ENCODE assay signal across 9 mouse cellular contexts in genomic region chr15:101929666-101930065, GRCm38 (mm10). TPM values are rescaled to one million over a fixed set of nuclear protein-coding genes. Genes with fewer than 3 reads are reported as not detected.
A peak's percentile ranks its signal among the peaks of the same experiment; 100 is the strongest.
DNase-seq lines count a peak whose midpoint lies in the region; ATAC-seq and TF ChIP-seq lines count a peak whose summit lies in the region.
"Had no signal": no experiment of that assay in that cellular context is flagged by ENCODE, and none has a peak within 500 bp of the region (broad histone marks: within the 10 kb centered on the region; RNA-seq: fewer than 3 reads in every experiment).

No protein-coding gene starts in this region.

- DNase-seq in liver, embryonic 14.5 days (ENCODE audit: low read depth in 3 of 3, low spot score in 3 of 3): no peak
- DNase-seq in spleen, adult 18-20 months: no peak
- no peak for DNase-seq in left cerebral cortex, postnatal 25 days (ENCODE audit: low spot score in 2 of 2)

- peak overlapping the region; percentile 37 for H3K4me2 ChIP-seq in embryonic facial prominence, embryonic 12.5 days (replicated peaks)
- H3K4me2 ChIP-seq in intestine, embryonic 15.5 days (replicated peaks): peak overlapping the region; percentile 55
- peak overlapping the region; percentile 32 for H3K4me2 ChIP-seq in liver, embryonic 14.5 days (ENCODE audit: low read depth)
- peak overlapping the region; percentile 17; the same call in 1 of the 2 replicates for H3K4me2 ChIP-seq in neural tube, embryonic 14.5 days (ENCODE audit: low read depth, low read length)

- H3K9me3 ChIP-seq in E14TG2a.4 (ENCODE audit: low read length): no peaks in the 10 kb centered on the region
- H3K9me3 ChIP-seq in embryonic facial prominence, embryonic 12.5 days: no peaks in the 10 kb centered on the region
- no peaks in the 10 kb centered on the region for H3K9me3 ChIP-seq in intestine, embryonic 15.5 days
- H3K9me3 ChIP-seq in liver, embryonic 14.5 days (ENCODE audit: control insufficient read depth, low read length): no peaks in the 10 kb centered on the region
- H3K9me3 ChIP-seq in neural tube, embryonic 14.5 days (ENCODE audit: control insufficient read depth, low read length): no peaks in the 10 kb centered on the region

- H3K9ac ChIP-seq in embryonic facial prominence, embryonic 12.5 days: no peak overlapping the region
- H3K9ac ChIP-seq in intestine, embryonic 15.5 days: no peak overlapping the region
- H3K9ac ChIP-seq in liver, embryonic 14.5 days (replicated peaks): no peak overlapping the region
- H3K9ac ChIP-seq in neural tube, embryonic 14.5 days (replicated peaks; ENCODE audit: low read depth, low read length): no peak overlapping the region

- H3K36me3 ChIP-seq in E14TG2a.4 (ENCODE audit: insufficient read depth, low read length): no peaks in the 10 kb centered on the region
- H3K36me3 ChIP-seq in embryonic facial prominence, embryonic 12.5 days: no peaks in the 10 kb centered on the region
- H3K36me3 ChIP-seq in intestine, embryonic 15.5 days: no peaks in the 10 kb centered on the region
- no peaks in the 10 kb centered on the region for H3K36me3 ChIP-seq in liver, embryonic 14.5 days (replicated peaks; ENCODE audit: control insufficient read depth, insufficient read depth, low read depth)
- H3K36me3 ChIP-seq in neural tube, embryonic 14.5 days (ENCODE audit: control insufficient read depth, insufficient read depth, low read length): no peaks in the 10 kb centered on the region
- H3K36me3 ChIP-seq: G1E had no signal

- peak overlapping the region; percentile 59 for H3K4me3 ChIP-seq in E14TG2a.4 (replicated peaks; ENCODE audit: low read length)
- H3K4me3 ChIP-seq in embryonic facial prominence, embryonic 12.5 days: peak overlapping the region; percentile 15; the same call in 1 of the 2 replicates
- peak overlapping the region; percentile 15 for H3K4me3 ChIP-seq in intestine, embryonic 15.5 days (replicated peaks)
- peak overlapping the region in 1 of 2 experiments; percentile 31; a peak in 1 of 4 replicates for H3K4me3 ChIP-seq in liver, embryonic 14.5 days (ENCODE audit: insufficient read depth in 1 of 2, low read depth in 2 of 2, low read length in 2 of 2)
- no peak overlapping the region for H3K4me3 ChIP-seq in neural tube, embryonic 14.5 days (ENCODE audit: low read depth, low read length)

- H3K27me3 ChIP-seq in E14TG2a.4 (ENCODE audit: insufficient read depth, low read length): peaks cover 69% of the 10 kb centered on the region
- peaks cover 10% of the 10 kb centered on the region for H3K27me3 ChIP-seq in embryonic facial prominence, embryonic 12.5 days
- peaks cover 11% of the 10 kb centered on the region; the same call in 1 of the 2 replicates for H3K27me3 ChIP-seq in intestine, embryonic 15.5 days (replicated peaks)
- peaks cover 14% of the 10 kb centered on the region for H3K27me3 ChIP-seq in liver, embryonic 14.5 days (ENCODE audit: control insufficient read depth, insufficient read depth, low read length)
- no peaks in the 10 kb centered on the region for H3K27me3 ChIP-seq in neural tube, embryonic 14.5 days (ENCODE audit: control insufficient read depth, insufficient read depth, low read length)

- H3K27ac ChIP-seq in embryonic facial prominence, embryonic 12.5 days: no peak overlapping the region
- no peak overlapping the region for H3K27ac ChIP-seq in intestine, embryonic 15.5 days
- H3K27ac ChIP-seq in liver, embryonic 14.5 days: no peak overlapping the region
- no peak overlapping the region for H3K27ac ChIP-seq in neural tube, embryonic 14.5 days (ENCODE audit: low read depth, low read length)

- peaks cover 17% of the 10 kb centered on the region for H3K4me1 ChIP-seq in E14TG2a.4 (replicated peaks; ENCODE audit: low read depth, low read length)
- peaks cover 28% of the 10 kb centered on the region for H3K4me1 ChIP-seq in embryonic facial prominence, embryonic 12.5 days
- H3K4me1 ChIP-seq in intestine, embryonic 15.5 days (replicated peaks): peaks cover 17% of the 10 kb centered on the region
- peaks cover 0 to 9% of the 10 kb centered on the region in 2 experiments; a peak in 1 of 4 replicates for H3K4me1 ChIP-seq in liver, embryonic 14.5 days (replicated peaks; ENCODE audit: control insufficient read depth in 2 of 2, insufficient read depth in 2 of 2, low read length in 1 of 2)
- no peaks in the 10 kb centered on the region for H3K4me1 ChIP-seq in neural tube, embryonic 14.5 days (ENCODE audit: control insufficient read depth, insufficient read depth, low read length)

- 5% methylated on average over 17 of the region's 17 CpGs for WGBS in embryonic facial prominence, embryonic 12.5 days
- 4% methylated on average over 17 of the region's 17 CpGs for WGBS in intestine, embryonic 15.5 days
- 4% methylated on average over 17 of the region's 17 CpGs for WGBS in liver, embryonic 14.5 days (ENCODE audit: insufficient replicate concordance)
- 1% methylated on average over 17 of the region's 17 CpGs for WGBS in neural tube, embryonic 14.5 days

- no peak for TF ChIP-seq CTCF in E14TG2a.4 (conservative IDR thresholded peaks at IDR 0.05; ENCODE audit: low read length)
- no peak for TF ChIP-seq CTCF in liver, embryonic 14.5 days (IDR thresholded peaks at IDR 0.05; ENCODE audit: low read depth)

- no peak for ATAC-seq in embryonic facial prominence, embryonic 12.5 days (ENCODE audit: insufficient number of reproducible peaks, insufficient read depth, low FRiP score, low TSS enrichment)
- ATAC-seq in intestine, embryonic 15.5 days: peak; percentile 67; the same call in 1 of the 2 replicates
- ATAC-seq in liver, embryonic 14.5 days (ENCODE audit: insufficient read depth): no peak
- ATAC-seq in neural tube, embryonic 14.5 days (ENCODE audit: low read depth): no peak
- ATAC-seq in erythroblast, adult 5-6 weeks (replicated peaks; ENCODE audit: low FRiP score, poor library complexity, severe bottlenecking): no peak

- intact Hi-C loops in left cerebral cortex, postnatal 25 days (cut with DNase I): no loop called here

- TF ChIP-seq EP300 in liver, embryonic 14.5 days (IDR thresholded peaks at IDR 0.05; ENCODE audit: low read depth): no peak

RNA-seq across cellular contexts. Expression of gene Krt4, which starts 5.1 kb away (rescaled TPM):
- 0.20 and 0.68 TPM in 2 replicates for polyA plus RNA-seq in embryonic facial prominence, embryonic 12.5 days (2016; fragmentation: Nextera tagmentation; extraction: Ambion mirVana)
- 0.85 and 1.2 TPM in 2 replicates for polyA plus RNA-seq in intestine, embryonic 15.5 days (2015; fragmentation: Nextera tagmentation; extraction: Ambion mirVana)
- 0.06 and 0.11 TPM in 2 replicates for polyA plus RNA-seq in liver, embryonic 14.5 days (2012; rRNA removed)
- polyA plus RNA-seq in liver, embryonic 14.5 days (2014; fragmentation: Nextera tagmentation; extraction: Ambion mirVana): not detected in 2 replicates
- 0.09 and 0.12 TPM in 2 replicates for polyA plus RNA-seq in neural tube, embryonic 14.5 days (2014; fragmentation: Nextera tagmentation; extraction: Ambion mirVana)
- not detected in 2 replicates for total RNA-seq in erythroblast, adult 5-6 weeks (2015; ENCODE audit: low replicate concordance)
- total RNA-seq in erythroblast, adult 5-6 weeks (2017; ENCODE audit: low replicate concordance): not detected in 2 replicates
- not detected for total RNA-seq in left cerebral cortex, postnatal 25 days (2021)
- polyA plus RNA-seq: G1E had no signal

RNA-seq across cellular contexts. Expression of gene Krt79, which starts 10.5 kb away (rescaled TPM):
- polyA plus RNA-seq in embryonic facial prominence, embryonic 12.5 days (2016; fragmentation: Nextera tagmentation; extraction: Ambion mirVana): 0.28 TPM in 1 of 2 replicates, not detected in the other
- polyA plus RNA-seq in intestine, embryonic 15.5 days (2015; fragmentation: Nextera tagmentation; extraction: Ambion mirVana): 0.13 and 0.15 TPM in 2 replicates
- not detected in 2 replicates for polyA plus RNA-seq in liver, embryonic 14.5 days (2012; rRNA removed)
- not detected in 2 replicates for polyA plus RNA-seq in liver, embryonic 14.5 days (2014; fragmentation: Nextera tagmentation; extraction: Ambion mirVana)
- 0.24 TPM in 2 replicates for polyA plus RNA-seq in neural tube, embryonic 14.5 days (2014; fragmentation: Nextera tagmentation; extraction: Ambion mirVana)
- total RNA-seq in erythroblast, adult 5-6 weeks (2015; ENCODE audit: low replicate concordance): not detected in 2 replicates
- not detected in 2 replicates for total RNA-seq in erythroblast, adult 5-6 weeks (2017; ENCODE audit: low replicate concordance)
- total RNA-seq in left cerebral cortex, postnatal 25 days (2021): not detected
- total RNA-seq: G1E had no signal
- polyA plus RNA-seq: G1E had no signal

RNA-seq across cellular contexts. Expression of gene Krt78, which starts 24.4 kb away (rescaled TPM):
- polyA plus RNA-seq in embryonic facial prominence, embryonic 12.5 days (2016; fragmentation: Nextera tagmentation; extraction: Ambion mirVana): 0.13 TPM in 1 of 2 replicates, not detected in the other
- polyA plus RNA-seq in intestine, embryonic 15.5 days (2015; fragmentation: Nextera tagmentation; extraction: Ambion mirVana): 0.05 and 0.25 TPM in 2 replicates
- not detected in 2 replicates for polyA plus RNA-seq in liver, embryonic 14.5 days (2012; rRNA removed)
- not detected in 2 replicates for polyA plus RNA-seq in liver, embryonic 14.5 days (2014; fragmentation: Nextera tagmentation; extraction: Ambion mirVana)
- polyA plus RNA-seq in neural tube, embryonic 14.5 days (2014; fragmentation: Nextera tagmentation; extraction: Ambion mirVana): 0.08 TPM in 1 of 2 replicates, not detected in the other
- not detected in 2 replicates for total RNA-seq in erythroblast, adult 5-6 weeks (2015; ENCODE audit: low replicate concordance)
- not detected in 2 replicates for total RNA-seq in erythroblast, adult 5-6 weeks (2017; ENCODE audit: low replicate concordance)
- total RNA-seq in left cerebral cortex, postnatal 25 days (2021): not detected
- polyA plus RNA-seq: G1E had no signal

RNA-seq across cellular contexts. Expression of gene Krt76, which starts 36.9 kb away (rescaled TPM):
- not detected in 2 replicates for polyA plus RNA-seq in embryonic facial prominence, embryonic 12.5 days (2016; fragmentation: Nextera tagmentation; extraction: Ambion mirVana)
- not detected in 2 replicates for polyA plus RNA-seq in intestine, embryonic 15.5 days (2015; fragmentation: Nextera tagmentation; extraction: Ambion mirVana)
- not detected in 2 replicates for polyA plus RNA-seq in liver, embryonic 14.5 days (2012; rRNA removed)
- not detected in 2 replicates for polyA plus RNA-seq in liver, embryonic 14.5 days (2014; fragmentation: Nextera tagmentation; extraction: Ambion mirVana)
- not detected in 2 replicates for polyA plus RNA-seq in neural tube, embryonic 14.5 days (2014; fragmentation: Nextera tagmentation; extraction: Ambion mirVana)
- not detected in 2 replicates for total RNA-seq in erythroblast, adult 5-6 weeks (2015; ENCODE audit: low replicate concordance)
- total RNA-seq in erythroblast, adult 5-6 weeks (2017; ENCODE audit: low replicate concordance): not detected in 2 replicates
- not detected for total RNA-seq in left cerebral cortex, postnatal 25 days (2021)
- polyA plus RNA-seq: G1E had no signal
